Mouse (Mus musculus): Measurements from ENCODE around the gene Gm28042.

Gm28042 gene

GRCm38 (mm10) chr2:120011462-120012200 is 15.7 kb upstream of the Gm28042 start:
- in situ Hi-C loops (cut with MboI), result no loop called here

GRCm38 (mm10) chr2:120012924-120013323 is 14.4 kb upstream of the Gm28042 start:
- in situ Hi-C loops (cut with MboI), result no loop called here

GRCm38 (mm10) chr2:120013831-120014486 is 13.3 kb upstream of the Gm28042 start:
- in situ Hi-C loops (cut with MboI), result no loop called here

- in situ Hi-C loops (cut with MboI), result no loop called here
Measured at GRCm38 (mm10) chr2:120015882-120016281, 11.4 kb upstream of the Gm28042 start.

GRCm38 (mm10) chr2:120017599-120017998 is 9.7 kb upstream of the Gm28042 start:
- in situ Hi-C loops (cut with MboI), result no loop called here

- in situ Hi-C loops (cut with MboI), result no loop called here
Measured at GRCm38 (mm10) chr2:120024337-120024736, 3.0 kb upstream of the Gm28042 start.

GRCm38 (mm10) chr2:120027950-120028331 is 648 bp downstream of the Gm28042 start:
- in situ Hi-C loops (cut with MboI), result no loop called here

- in situ Hi-C loops (cut with MboI), result no loop called here
Measured at GRCm38 (mm10) chr2:120030380-120030779, 3.1 kb downstream of the Gm28042 start.

- in situ Hi-C loops (cut with MboI), result no loop called here
Measured at GRCm38 (mm10) chr2:120032726-120033467, 5.6 kb downstream of the Gm28042 start, which contains the start of gene Pla2g4b. Pla2g4b (plus strand) TSS chr2:120033417.

- in situ Hi-C loops (cut with MboI), result no loop called here
Measured at GRCm38 (mm10) chr2:120033726-120034125, 6.4 kb downstream of the Gm28042 start.

- in situ Hi-C loops (cut with MboI), result no loop called here
Measured at GRCm38 (mm10) chr2:120037744-120038143, 10.5 kb downstream of the Gm28042 start.

- in situ Hi-C loops (cut with MboI), result no loop called here
Measured at GRCm38 (mm10) chr2:120040991-120041390, 13.7 kb downstream of the Gm28042 start.

GRCm38 (mm10) chr2:120044101-120044603 is 16.9 kb downstream of the Gm28042 start:
- in situ Hi-C loops (cut with MboI), result no loop called here

- in situ Hi-C loops (cut with MboI), result no loop called here
Measured at GRCm38 (mm10) chr2:120044676-120045075, 17.4 kb downstream of the Gm28042 start.

- in situ Hi-C loops (cut with MboI), result no loop called here
Measured at GRCm38 (mm10) chr2:120046486-120047310, 19.4 kb downstream of the Gm28042 start.

GRCm38 (mm10) chr2:120048173-120048572 is 20.9 kb downstream of the Gm28042 start:
- in situ Hi-C loops (cut with MboI), result no loop called here

- in situ Hi-C loops (cut with MboI), result no loop called here
Measured at GRCm38 (mm10) chr2:120049632-120050274, 22.5 kb downstream of the Gm28042 start.

GRCm38 (mm10) chr2:120051405-120051804 is 24.1 kb downstream of the Gm28042 start:
- in situ Hi-C loops (cut with MboI), result no loop called here

GRCm38 (mm10) chr2:120054771-120055552 is 27.7 kb downstream of the Gm28042 start:
- in situ Hi-C loops (cut with MboI), result no loop called here

GRCm38 (mm10) chr2:120055923-120056322 is 28.6 kb downstream of the Gm28042 start:
- in situ Hi-C loops (cut with MboI), result no loop called here
